Mouse (Mus musculus) hindbrain, embryonic 16.5 days (tissue): ENCODE data around the gene Gm17535. TPM values are rescaled to one million over a fixed set of nuclear protein-coding genes. Genes with fewer than 3 reads are reported as not detected.
"Not testable (repeated sequence)": the region's sequence is repeated elsewhere in the genome, so short reads cannot be mapped to it uniquely, and the experiment has no call there.

Source experiments
- ATAC-seq: fragments of 200-750 bp; cut with Nextera tagmentation; 2 replicates; pipeline ENCODE4 v1.8.0; 2017; ENCODE audit warnings: moderate TSS enrichment, moderate library complexity
- H3K27ac ChIP-seq: fragments of 300-500 bp; sonication (generic); 2 replicates; pipeline ENCODE4 v1.5.1; 2014; ENCODE audit warnings: low read depth, mild to moderate bottlenecking, control low read depth, low read length, moderate library complexity
- H3K27me3 ChIP-seq: fragments of 300-500 bp; sonication (generic); replicated peaks from 2 replicates; pipeline ENCODE4 v1.6.1; 2014; ENCODE audit warnings: low read length; ENCODE audit not compliant: control insufficient read depth, insufficient read depth
- H3K36me3 ChIP-seq: fragments of 300-500 bp; sonication (generic); 2 replicates; pipeline ENCODE4 v1.6.1; 2014; ENCODE audit warnings: mild to moderate bottlenecking, low read length, moderate library complexity, mixed read lengths; ENCODE audit not compliant: control insufficient read depth, insufficient read depth
- H3K4me1 ChIP-seq: fragments of 300-500 bp; sonication (generic); 2 replicates; pipeline ENCODE4 v1.6.1; 2014; ENCODE audit warnings: low read depth, low read length; ENCODE audit not compliant: control insufficient read depth, insufficient read depth
- H3K4me2 ChIP-seq: fragments of 300-500 bp; sonication (generic); 2 replicates; pipeline ENCODE4 v1.6.1; 2014; ENCODE audit warnings: mild to moderate bottlenecking, low read length, control low read depth, moderate library complexity
- H3K4me3 ChIP-seq: fragments of 300-500 bp; sonication (generic); 2 replicates; pipeline ENCODE4 v1.5.1; 2014; ENCODE audit warnings: mild to moderate bottlenecking, low read length, control low read depth, moderate library complexity
- H3K9ac ChIP-seq: fragments of 300-500 bp; sonication (generic); 2 replicates; pipeline ENCODE4 v1.6.1; 2014; ENCODE audit warnings: low read depth, mild to moderate bottlenecking, control low read depth, low read length, moderate library complexity
- H3K9me3 ChIP-seq: fragments of 300-500 bp; sonication (generic); 2 replicates; pipeline ENCODE4 v1.6.1; 2014; ENCODE audit warnings: mild to moderate bottlenecking, low read length, moderate library complexity; ENCODE audit not compliant: control insufficient read depth
- WGBS: fragments of 180-500 bp; shearing (Covaris S2); extraction: QIAGEN DNeasy Blood & Tissue Kit; methylation state at CpG from one replicate; pipeline ENCODE4 v1.1.7; 2014; 5-methylcytosine and 5-hydroxymethylcytosine counted together
- polyA plus RNA-seq: library from polyadenylated mRNA; unstranded; fragments of >200 nt; fragmentation: Nextera tagmentation; extraction: Ambion mirVana; gene quantifications from 2 replicates; pipeline ENCODE4 v1.2.1, GENCODE M21; 2015

Gm17535 gene
- polyA plus RNA-seq, 1 experiment from 2014 or later: not detected

GRCm38 (mm10) chr9:3012054-3012621 lies 22.3 kb upstream of the Gm17535 start:
- not testable (repeated sequence) for H3K4me1 ChIP-seq, H3K4me2 ChIP-seq, H3K27me3 ChIP-seq, H3K27ac ChIP-seq, H3K9ac ChIP-seq, H3K9me3 ChIP-seq, H3K36me3 ChIP-seq, ATAC-seq, H3K4me3 ChIP-seq
- WGBS: 78% methylated on average over 2 of the region's 7 CpGs

- peak; percentile 66; the same call in 1 of the 2 replicates for ATAC-seq
- H3K4me2 ChIP-seq, H3K4me1 ChIP-seq, H3K27me3 ChIP-seq, H3K4me3 ChIP-seq, H3K9ac ChIP-seq, H3K9me3 ChIP-seq, H3K27ac ChIP-seq, H3K36me3 ChIP-seq: not testable (repeated sequence)
- no CpG with 5 or more reads among the region's 11 CpGs for WGBS
These were observed 21.6 kb upstream of the Gm17535 start, which contains the start of gene Gm10721 for GRCm38 (mm10) chr9:3012733-3013279. Gm10721 (plus strand) TSS chr9:3013140.

- not testable (repeated sequence) for H3K9ac ChIP-seq, H3K4me3 ChIP-seq, H3K4me1 ChIP-seq, H3K27me3 ChIP-seq, H3K9me3 ChIP-seq, H3K36me3 ChIP-seq, H3K4me2 ChIP-seq, H3K27ac ChIP-seq, ATAC-seq
- 58% methylated on average over 4 of the region's 9 CpGs for WGBS
These were observed 19.0 kb upstream of the Gm17535 start, which contains the start of gene Gm10720 for GRCm38 (mm10) chr9:3015354-3015753. Gm10720 (plus strand) TSS chr9:3015654.

- H3K27ac ChIP-seq, H3K4me2 ChIP-seq, H3K36me3 ChIP-seq, ATAC-seq, H3K27me3 ChIP-seq, H3K9me3 ChIP-seq, H3K9ac ChIP-seq, H3K4me3 ChIP-seq, H3K4me1 ChIP-seq: not testable (repeated sequence)
- WGBS: 73% methylated on average over 4 of the region's 6 CpGs
These were observed 18.5 kb upstream of the Gm17535 start for GRCm38 (mm10) chr9:3015896-3016295.

- not testable (repeated sequence) for ATAC-seq
These were observed 17.3 kb upstream of the Gm17535 start, which contains the start of gene Gm10719 for GRCm38 (mm10) chr9:3017108-3017507. Gm10719 (plus strand) TSS chr9:3017408.

GRCm38 (mm10) chr9:3018944-3019343 lies 15.5 kb upstream of the Gm17535 start:
- not testable (repeated sequence) for H3K27me3 ChIP-seq, H3K4me2 ChIP-seq, H3K9me3 ChIP-seq, H3K36me3 ChIP-seq, H3K9ac ChIP-seq, ATAC-seq, H3K4me1 ChIP-seq, H3K4me3 ChIP-seq, H3K27ac ChIP-seq
- 62% methylated on average over 9 of the region's 9 CpGs for WGBS

More at GRCm38 (mm10) chr9:3017108-3017507, 17.3 kb upstream of the Gm17535 start, which contains the start of gene Gm10719:
- H3K4me3 ChIP-seq, H3K4me2 ChIP-seq, H3K27ac ChIP-seq, H3K36me3 ChIP-seq, H3K4me1 ChIP-seq, H3K9ac ChIP-seq, H3K27me3 ChIP-seq, H3K9me3 ChIP-seq: not testable (repeated sequence)
- no CpG with 5 or more reads among the region's 9 CpGs for WGBS

GRCm38 (mm10) chr9:3019835-3020727 lies 14.3 kb upstream of the Gm17535 start:
- H3K27ac ChIP-seq, H3K36me3 ChIP-seq, H3K4me2 ChIP-seq, H3K27me3 ChIP-seq, H3K9ac ChIP-seq, H3K4me1 ChIP-seq, H3K4me3 ChIP-seq, H3K9me3 ChIP-seq: not testable (repeated sequence)
- ATAC-seq: peak; percentile 69; the same call in 1 of the 2 replicates
- 82% methylated on average over 11 of the region's 19 CpGs for WGBS

- not testable (repeated sequence) for H3K27me3 ChIP-seq, ATAC-seq, H3K4me1 ChIP-seq, H3K36me3 ChIP-seq, H3K27ac ChIP-seq, H3K4me2 ChIP-seq, H3K4me3 ChIP-seq, H3K9ac ChIP-seq, H3K9me3 ChIP-seq
- 75% methylated on average over 9 of the region's 13 CpGs for WGBS
These were observed 11.9 kb upstream of the Gm17535 start for GRCm38 (mm10) chr9:3022316-3023008.
